In the genomic region with DNA sequence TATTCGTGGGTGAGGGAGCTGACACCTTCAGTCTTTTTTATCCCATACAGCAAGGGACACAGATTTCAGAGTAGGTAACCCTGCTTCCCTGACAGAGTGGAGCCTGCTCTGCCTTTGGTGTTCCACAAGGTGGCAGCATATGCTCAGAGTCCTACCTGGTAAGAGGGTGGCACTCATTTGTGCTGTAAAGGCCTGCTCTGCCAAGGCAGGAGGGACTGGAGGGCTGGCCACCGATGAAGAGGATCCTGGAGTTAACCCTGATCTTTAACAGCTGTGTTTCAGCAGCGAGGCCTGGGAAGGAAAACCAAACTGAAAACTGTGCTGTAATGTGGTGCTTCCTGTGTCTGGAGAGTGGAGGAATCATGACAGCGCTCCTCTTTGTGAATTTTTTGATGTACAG, we compare ENCODE assay signal across 8 mouse cellular contexts.
DNase-seq lines count a peak whose midpoint lies in the region; ATAC-seq and TF ChIP-seq lines count a peak whose summit lies in the region.
"Had no signal": no experiment of that assay in that cellular context is flagged by ENCODE, and none has a peak within 500 bp of the region (broad histone marks: within the 10 kb centered on the region; RNA-seq: fewer than 3 reads in every experiment).

No protein-coding gene starts in this region.

- H3K4me1 ChIP-seq in heart, embryonic 10.5 days, result no peaks in the 10 kb centered on the region
- peaks cover 21% of the 10 kb centered on the region for H3K4me1 ChIP-seq in midbrain, embryonic 13.5 days (replicated peaks)
- H3K4me1 ChIP-seq: megakaryocyte, embryonic 14.5 days had no signal

- peak; percentile 90 for TF ChIP-seq CTCF in layer of hippocampus, adult 2 months (conservative IDR thresholded peaks at IDR 0.05)

- 44% methylated on average over 4 of the region's 4 CpGs for WGBS in heart, embryonic 10.5 days
- WGBS in midbrain, embryonic 13.5 days, result 51% methylated on average over 4 of the region's 4 CpGs

- no peak overlapping the region for H3K4me3 ChIP-seq in heart, embryonic 10.5 days
- H3K4me3 ChIP-seq in layer of hippocampus, adult 2 months, result no peak overlapping the region
- H3K4me3 ChIP-seq in midbrain, embryonic 13.5 days (replicated peaks), result no peak overlapping the region
- H3K4me3 ChIP-seq: megakaryocyte, embryonic 14.5 days had no signal

- peak; percentile 27 for DNase-seq in urinary bladder, postnatal 25 days (ENCODE audit: low spot score)
- no peak for DNase-seq in urinary bladder, postnatal 10 days (ENCODE audit: low spot score)
- peak; percentile 75 to 78 for DNase-seq in cerebellum, postnatal 14 days
- DNase-seq in heart, embryonic 10.5 days (ENCODE audit: low spot score), result peak; percentile 57
- peak; percentile 55 to 66 for DNase-seq in layer of hippocampus, adult 2 months (ENCODE audit: low spot score in 2 of 2)

- H3K27ac ChIP-seq in heart, embryonic 10.5 days, result no peak overlapping the region
- peak overlapping the region; percentile 28; the same call in 1 of the 2 replicates for H3K27ac ChIP-seq in layer of hippocampus, adult 2 months
- no peak overlapping the region for H3K27ac ChIP-seq in midbrain, embryonic 13.5 days

- H3K9me3 ChIP-seq in heart, embryonic 10.5 days, result no peaks in the 10 kb centered on the region
- no peaks in the 10 kb centered on the region for H3K9me3 ChIP-seq in midbrain, embryonic 13.5 days
- H3K9me3 ChIP-seq: megakaryocyte, embryonic 14.5 days had no signal

- no peak overlapping the region for H3K9ac ChIP-seq in midbrain, embryonic 13.5 days (replicated peaks)

- H3K27me3 ChIP-seq in heart, embryonic 10.5 days (ENCODE audit: insufficient read depth, poor library complexity, severe bottlenecking), result no peaks in the 10 kb centered on the region
- H3K27me3 ChIP-seq in midbrain, embryonic 13.5 days, result no peaks in the 10 kb centered on the region
- H3K27me3 ChIP-seq: megakaryocyte, embryonic 14.5 days had no signal

- no peak overlapping the region for H3K4me2 ChIP-seq in midbrain, embryonic 13.5 days (replicated peaks)

- no peaks in the 10 kb centered on the region for H3K36me3 ChIP-seq in heart, embryonic 10.5 days
- no peaks in the 10 kb centered on the region for H3K36me3 ChIP-seq in midbrain, embryonic 13.5 days

- peak; percentile 67 for ATAC-seq in midbrain, embryonic 13.5 days
- no peak for ATAC-seq in megakaryocyte-erythroid progenitor cell, adult 5-6 weeks (replicated peaks; ENCODE audit: low FRiP score, low TSS enrichment, poor library complexity, severe bottlenecking)
